Mouse (Mus musculus) activated CD4-positive, CD25-positive, alpha-beta regulatory T cell, adult 9 weeks (primary cell): ENCODE measurements around the gene 4930539E08Rik. TPM values are rescaled to one million over a fixed set of nuclear protein-coding genes. Genes with fewer than 3 reads are reported as not detected.

Experiments
- polyA plus RNA-seq: library from polyadenylated mRNA; unstranded; fragments of 100-300 nt; shearing (Covaris generic); gene quantifications from one replicate; pipeline ENCODE4 v1.2.1, GENCODE M21; 2017

4930539E08Rik gene
- polyA plus RNA-seq: 3.1 TPM

DNA sequence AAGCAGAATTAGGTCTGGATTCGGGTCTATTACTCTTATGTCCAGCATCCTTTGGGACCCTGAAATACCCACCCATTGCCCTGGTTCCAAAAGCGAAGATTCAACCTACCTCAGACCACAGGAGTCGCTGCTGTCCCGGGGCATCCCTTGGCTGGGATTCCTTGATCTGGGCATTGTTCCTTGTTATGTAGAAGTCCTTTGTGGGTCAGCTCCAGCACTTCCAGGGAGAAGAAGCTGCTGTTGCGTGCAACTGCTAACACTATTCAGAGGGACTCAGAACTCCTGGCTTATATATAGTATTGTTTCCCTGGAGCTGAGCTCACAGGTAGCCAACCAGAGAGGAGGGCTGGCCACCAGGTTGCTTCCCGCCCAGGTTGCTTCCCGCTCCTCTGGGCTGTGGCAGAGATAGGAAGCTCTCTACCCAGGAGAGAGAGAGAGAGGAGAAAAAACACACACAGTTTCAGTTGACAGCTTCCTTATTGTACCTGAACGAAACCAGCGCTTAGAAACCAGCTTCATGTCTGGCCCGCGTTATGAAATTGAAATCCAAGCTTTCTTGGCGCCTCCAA lies at the start of gene 4930539E08Rik:
4930539E08Rik (minus strand) TSS at position 265 of the 569 bp plus-strand sequence.

GRCm38 (mm10) chr17:28951831-28952799 lies 37.0 kb upstream of the 4930539E08Rik start, which contains the start of gene Kctd20:
Gene Kctd20, plus strand, starts transcription at chr17:28951950.

DNA sequence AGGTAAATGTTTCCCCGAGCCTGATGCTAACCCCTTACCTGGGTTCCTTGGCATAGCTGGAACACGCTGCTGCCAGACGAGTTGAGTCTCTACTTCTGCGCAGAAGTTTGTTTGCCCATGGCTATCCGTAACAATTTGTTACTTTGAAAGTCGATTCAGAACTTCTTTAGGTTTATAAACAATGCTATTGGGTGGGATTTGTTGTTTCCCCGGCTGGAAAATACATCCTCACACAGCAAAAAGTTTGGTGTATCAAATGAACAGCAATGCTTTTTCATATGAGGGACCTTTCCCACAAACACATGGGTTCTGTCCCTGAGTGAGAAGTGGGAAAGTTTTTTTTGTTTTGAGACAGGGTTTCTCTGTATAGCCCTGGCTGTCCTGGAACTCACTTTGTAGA lies 28.6 kb upstream of the 4930539E08Rik start, which contains the start of gene Pxt1:
Pxt1 (minus strand) TSS at position 101 of the 400 bp plus-strand sequence.

GRCm38 (mm10) chr17:28858205-28858604 lies 56.9 kb downstream of the 4930539E08Rik start, which contains the start of gene Pnpla1:
Gene Pnpla1, plus strand, starts transcription at chr17:28858411.

Other genes with a start within 250 kb of the 4930539E08Rik start
- not detected for gene Slc26a8, start 225.1 kb downstream of the 4930539E08Rik start, polyA plus RNA-seq
- 13.6 TPM for gene Mapk14, start 224.0 kb downstream of the 4930539E08Rik start, polyA plus RNA-seq
- gene AC170998.1, start 189.2 kb downstream of the 4930539E08Rik start, polyA plus RNA-seq: 4.1 TPM
- not detected for gene Mapk13, start 146.0 kb downstream of the 4930539E08Rik start, polyA plus RNA-seq
- 2.5 TPM for gene Brpf3, start 114.2 kb downstream of the 4930539E08Rik start, polyA plus RNA-seq
- gene Pnpla1, start 56.9 kb downstream of the 4930539E08Rik start, polyA plus RNA-seq: not detected
- gene Pxt1, start 28.5 kb upstream of the 4930539E08Rik start, polyA plus RNA-seq: not detected
- 92.2 TPM for gene Kctd20, start 36.6 kb upstream of the 4930539E08Rik start, polyA plus RNA-seq
- gene Stk38, start 92.7 kb upstream of the 4930539E08Rik start, polyA plus RNA-seq: 252 TPM
- 545 TPM for gene Srsf3, start 117.3 kb upstream of the 4930539E08Rik start, polyA plus RNA-seq
- 5.0 TPM for gene Cdkn1a, start 175.7 kb upstream of the 4930539E08Rik start, polyA plus RNA-seq
- gene Rab44, start 198.8 kb upstream of the 4930539E08Rik start, polyA plus RNA-seq: not detected